Mouse (Mus musculus): ENCODE data around the gene Padi4.
A peak's percentile ranks its signal among the peaks of the same experiment; 100 is the strongest.

Padi4 gene

DNA sequence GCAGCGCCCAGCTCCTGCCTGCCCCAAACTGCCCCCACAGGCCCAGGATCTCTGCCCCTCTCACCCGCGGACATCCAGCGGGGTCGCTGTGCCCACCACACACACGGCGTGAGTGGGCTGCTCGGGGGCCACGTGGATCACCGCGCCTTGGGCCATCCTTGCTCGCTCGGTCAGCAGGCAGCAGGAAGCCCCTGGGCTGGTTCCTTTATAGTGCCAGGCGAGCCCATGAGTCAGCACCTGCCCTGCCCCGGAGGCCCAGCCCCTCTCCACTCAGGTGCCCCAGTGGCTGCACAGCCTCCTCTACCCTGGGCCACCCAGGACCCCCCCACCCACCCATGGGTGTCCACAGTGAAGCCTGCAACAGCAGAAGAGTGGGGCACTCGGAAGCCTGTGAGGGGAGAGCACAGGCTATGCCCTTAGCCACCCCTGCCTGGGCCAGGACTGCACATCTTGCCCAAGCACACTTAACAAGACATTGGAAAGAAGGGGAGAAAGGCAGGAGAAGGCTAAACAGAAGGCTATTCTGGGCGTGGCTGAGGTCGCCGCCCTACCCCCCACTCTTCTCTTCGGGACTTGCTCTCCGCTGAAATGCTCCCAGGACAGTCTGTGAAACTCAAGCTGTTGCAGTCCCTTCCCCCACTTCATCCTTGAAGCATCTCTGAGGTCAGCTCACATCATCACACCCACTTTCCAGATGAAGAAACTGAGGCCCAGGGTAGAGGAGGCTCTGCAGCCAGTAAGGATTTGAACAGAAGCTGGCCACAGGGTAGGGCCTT lies at the start of gene Padi4:
Padi4 (minus strand) TSS at position 212 of the 776 bp plus-strand sequence.
- no peak for DNase-seq

GRCm38 (mm10) chr4:140821988-140822387 lies 48.0 kb upstream of the Padi4 start:
- peak; percentile 60 for DNase-seq

DNA sequence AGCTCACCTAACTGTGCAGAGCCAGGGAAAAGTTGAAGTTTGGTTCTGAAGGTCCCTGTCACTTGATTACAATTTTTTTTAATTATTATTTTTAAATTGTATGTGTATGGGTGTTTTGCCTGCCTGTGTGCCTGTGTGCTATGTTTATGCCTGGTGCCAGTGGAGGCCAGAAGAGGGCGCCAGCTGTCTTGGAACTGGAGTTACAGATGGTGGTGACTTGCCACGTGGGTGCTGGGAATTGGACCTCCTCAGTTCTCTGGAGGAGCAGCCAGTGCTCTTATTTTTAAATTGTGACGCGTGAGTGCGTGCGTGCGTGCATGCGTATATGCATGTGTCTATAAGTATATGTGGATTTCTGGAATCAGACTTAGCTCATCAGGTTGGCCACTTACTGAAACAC lies 43.4 kb upstream of the Padi4 start:
- DNase-seq = no peak

DNA sequence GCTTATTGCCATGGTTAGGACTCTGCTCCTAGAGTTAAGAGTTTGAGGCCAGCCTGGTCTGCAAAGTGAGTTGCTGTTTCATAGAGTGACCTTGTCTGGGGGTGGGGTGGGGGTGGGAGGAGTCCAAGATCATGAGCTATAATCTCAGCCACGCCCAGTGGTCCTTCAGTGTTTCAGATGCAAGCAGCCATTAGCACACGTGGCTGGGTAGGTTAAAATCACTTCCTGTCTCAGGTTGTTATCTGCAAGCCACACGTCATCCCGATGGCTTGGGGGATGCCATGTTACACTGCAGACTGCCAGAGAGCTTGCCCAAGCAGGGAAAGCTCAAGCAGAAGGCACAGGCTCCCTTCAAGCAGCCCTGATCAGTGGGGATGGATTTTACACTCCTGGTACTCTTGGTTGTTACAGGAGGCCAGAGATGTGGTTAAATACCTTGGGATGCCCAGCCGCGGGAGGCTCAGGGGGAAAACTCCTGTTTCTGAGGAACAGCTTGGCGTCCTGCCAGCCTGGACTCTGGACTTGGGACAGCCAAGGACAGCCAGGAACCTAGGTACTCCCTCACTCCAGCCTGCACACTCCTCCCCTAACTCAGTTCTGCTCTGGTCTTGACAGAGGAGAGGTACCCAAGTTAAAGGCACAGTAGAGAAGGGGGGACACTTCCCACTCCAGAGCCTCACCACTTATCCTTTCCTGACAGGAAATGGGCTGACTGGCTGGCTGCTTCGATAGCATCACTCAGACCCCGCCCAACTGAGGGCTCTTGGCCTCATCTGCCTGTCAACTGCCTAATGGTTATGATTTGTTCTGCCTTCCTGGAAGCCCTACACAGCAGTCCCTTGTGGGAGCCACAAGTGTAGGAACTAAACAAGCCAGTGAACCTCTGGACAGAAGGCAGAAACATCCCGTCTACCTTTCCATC lies 42.2 kb upstream of the Padi4 start:
- DNase-seq = peak; percentile 53

DNA sequence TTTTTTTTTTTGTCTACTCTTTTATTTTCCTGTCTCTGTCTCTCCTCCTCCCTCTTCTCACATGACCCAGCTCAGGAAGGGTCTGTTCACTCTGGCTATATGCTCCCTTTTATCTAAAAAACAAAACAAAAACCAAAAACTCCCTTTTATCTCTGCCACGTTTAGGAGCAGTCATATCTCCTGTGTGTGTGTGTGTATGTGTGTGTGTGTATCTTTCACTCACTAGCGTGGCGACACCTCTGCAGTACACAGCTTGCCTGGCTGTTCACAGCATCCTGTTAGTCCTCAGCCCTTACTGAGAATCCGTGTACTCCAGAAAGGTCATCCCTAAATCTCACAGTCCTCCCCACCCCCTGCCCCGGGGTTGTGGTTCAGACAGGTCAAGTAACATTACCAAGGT lies 41.5 kb upstream of the Padi4 start:
- DNase-seq = no peak

DNA sequence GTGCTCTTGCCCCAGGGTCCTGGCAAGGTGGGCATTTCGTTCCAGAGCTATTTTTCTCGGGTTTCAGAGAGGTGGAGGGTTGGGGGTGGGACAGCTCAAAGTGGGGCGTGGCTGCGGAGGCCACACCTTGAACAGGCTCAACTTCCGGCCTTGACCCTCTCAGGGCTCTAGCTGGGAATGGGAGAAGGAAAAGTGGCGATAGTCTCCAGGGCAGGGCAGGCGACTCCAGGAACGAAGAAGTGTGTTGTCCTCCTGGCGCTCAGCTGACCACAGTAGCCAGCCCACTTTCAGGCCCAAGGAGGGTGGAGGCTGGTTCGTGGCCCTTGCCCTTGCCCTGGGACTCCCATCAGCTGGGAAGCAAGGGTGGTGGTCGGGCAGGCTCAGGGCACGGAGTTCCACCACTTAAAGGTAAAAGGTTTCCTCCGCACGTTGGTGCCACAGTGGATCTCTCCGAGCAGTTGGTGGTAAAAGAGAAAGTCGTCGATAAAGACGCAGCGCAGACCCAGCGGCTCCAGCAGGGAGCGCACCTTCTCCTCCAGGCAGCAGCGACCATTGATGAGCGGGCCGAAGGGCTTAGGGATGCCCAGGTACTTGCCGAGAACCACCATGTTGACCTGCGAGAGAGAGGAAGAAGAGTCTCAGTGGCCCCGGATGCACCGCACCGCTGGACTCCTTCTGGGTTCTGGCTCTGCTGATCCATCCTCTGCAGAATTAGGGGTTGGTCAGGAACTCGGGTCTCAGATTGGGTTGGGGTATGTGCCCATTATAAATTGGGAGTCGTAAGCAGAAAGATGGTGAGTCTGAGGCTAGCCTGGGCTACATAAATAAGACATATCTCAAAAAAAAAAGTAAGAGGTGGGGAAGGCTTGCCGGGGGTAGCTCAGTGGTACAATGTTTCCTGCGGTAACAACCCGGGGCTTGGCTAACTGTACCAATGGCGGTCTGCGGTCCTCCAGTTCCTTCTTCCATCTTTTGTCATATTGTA lies 40.5 kb upstream of the Padi4 start:
- peak; percentile 49 for DNase-seq

DNA sequence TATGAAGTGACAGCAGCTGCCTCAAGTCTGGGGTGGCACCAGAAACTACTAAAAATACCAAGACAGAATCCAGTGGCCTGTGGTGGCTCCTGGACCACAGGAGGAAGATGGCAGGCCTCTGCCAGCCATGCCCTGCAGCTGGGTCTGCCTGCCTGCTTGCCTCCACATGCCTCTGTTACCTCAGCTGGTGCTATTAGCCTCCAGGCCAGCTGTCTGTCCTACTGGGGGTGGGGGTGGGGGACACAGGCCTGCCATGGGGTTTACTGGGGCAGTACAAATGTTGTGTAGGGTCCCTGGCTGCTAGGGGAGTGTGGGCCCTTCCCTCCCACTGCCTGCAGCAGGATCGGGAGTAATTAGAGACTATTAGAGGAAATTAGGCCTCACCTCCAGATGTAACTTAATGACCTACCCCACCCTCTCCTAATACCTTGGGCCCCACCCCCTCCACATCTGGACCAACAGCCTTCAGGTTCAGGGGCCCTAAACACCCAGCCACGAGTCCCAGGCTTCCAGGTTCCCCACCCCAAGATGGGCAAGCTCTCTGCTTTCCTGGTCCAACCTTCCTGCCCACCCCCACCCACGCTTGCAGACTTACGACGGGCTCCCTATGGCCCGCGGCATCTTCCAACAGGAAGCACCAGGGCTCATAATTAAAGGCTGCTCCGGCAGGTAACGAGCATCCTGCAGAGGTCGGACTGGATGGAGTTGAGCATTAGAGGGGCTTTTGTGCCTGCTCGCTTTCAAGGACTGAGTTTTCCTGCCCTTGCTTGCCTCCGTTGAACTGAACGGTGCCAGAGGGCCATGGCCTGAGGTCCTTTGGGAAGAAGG lies 39.5 kb upstream of the Padi4 start:
- no peak for DNase-seq

- no peak for DNase-seq
These were observed 38.6 kb upstream of the Padi4 start for GRCm38 (mm10) chr4:140812609-140813008.

DNA sequence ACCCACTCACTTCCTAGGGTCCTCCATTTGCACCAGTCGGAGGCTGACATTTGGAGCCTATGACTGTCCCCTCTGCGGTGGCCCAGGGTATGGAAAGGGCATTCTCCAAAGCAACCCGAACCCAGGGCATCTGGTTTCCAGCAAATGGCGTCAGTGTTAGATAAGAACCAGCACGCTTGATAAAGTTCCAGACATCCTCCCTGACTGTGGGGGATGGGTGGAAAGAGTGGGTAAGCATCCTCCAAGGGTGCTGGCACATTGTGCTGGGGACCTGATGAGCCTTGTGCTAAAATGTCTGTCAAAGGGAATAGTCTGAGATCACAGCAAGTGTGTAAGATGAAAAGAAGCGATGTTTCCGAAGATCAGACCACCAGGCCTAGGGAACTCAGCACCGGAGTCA lies 38.2 kb upstream of the Padi4 start:
- no peak for DNase-seq

DNA sequence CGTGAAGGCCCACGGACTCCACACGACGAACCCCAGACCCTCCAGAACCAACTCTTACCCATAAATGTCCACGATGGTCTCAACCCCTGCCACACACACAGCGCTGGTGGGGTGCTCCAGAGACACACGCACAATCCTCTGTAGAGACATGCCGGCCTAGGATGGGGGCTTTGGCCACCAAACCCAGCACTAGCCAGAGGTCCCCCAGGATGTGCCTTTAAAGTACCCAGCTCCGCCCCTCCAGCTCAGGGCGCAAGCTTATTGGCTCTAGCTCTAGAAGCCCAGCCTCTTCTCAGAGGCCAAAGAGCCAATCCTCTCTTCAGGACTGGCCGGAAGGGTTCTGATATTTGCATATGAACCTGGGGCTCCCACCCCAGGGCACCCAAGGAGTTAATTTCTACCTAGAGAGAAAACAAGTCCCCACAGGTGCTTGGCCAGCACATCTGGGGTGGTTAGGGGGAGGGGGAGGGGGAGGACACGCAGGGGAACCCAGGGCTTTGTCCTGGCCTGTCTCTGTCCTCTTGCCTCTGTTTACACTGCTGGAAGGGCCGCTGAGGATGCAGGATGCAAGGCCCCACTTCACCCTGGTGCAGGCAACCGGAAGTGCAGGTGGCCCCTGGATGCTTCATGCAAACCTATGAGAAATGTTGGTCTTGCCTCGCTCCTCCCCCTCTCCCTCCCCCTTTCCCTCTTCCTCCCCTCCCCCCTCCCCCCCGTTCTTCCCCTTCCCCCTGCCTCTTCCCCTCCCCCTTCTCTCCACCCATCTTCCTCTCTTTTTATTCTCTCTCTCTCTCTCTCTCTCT lies 36.6 kb upstream of the Padi4 start, which contains the start of gene Padi3:
Padi3 (minus strand) TSS at position 191 of the 803 bp plus-strand sequence.
- no peak for DNase-seq

DNA sequence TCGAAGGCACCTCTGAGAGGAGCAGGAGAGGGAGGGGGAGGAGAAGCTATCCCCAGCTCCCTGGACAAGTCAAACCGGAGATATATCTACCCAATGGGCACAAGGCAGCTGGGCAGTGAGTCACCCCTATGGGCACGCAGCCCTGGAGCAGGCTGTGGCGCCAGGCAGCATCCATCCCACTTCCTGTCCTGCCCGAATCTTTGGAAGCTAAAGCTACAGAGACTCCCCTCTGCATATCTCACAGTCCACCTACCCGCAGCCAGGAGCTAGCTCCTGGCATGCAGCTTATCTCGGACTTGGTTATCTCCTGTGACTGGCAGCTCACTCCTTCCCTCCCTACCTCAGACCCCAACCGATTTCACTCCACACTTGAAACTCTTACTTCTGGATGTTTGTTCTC lies 35.1 kb upstream of the Padi4 start:
- no peak for DNase-seq

- DNase-seq = no peak
These were observed 30.6 kb upstream of the Padi4 start for GRCm38 (mm10) chr4:140804601-140805000.

GRCm38 (mm10) chr4:140801364-140801763 lies 27.3 kb upstream of the Padi4 start:
- DNase-seq = no peak

- no peak for DNase-seq
These were observed 22.8 kb upstream of the Padi4 start for GRCm38 (mm10) chr4:140796786-140797185.

DNA sequence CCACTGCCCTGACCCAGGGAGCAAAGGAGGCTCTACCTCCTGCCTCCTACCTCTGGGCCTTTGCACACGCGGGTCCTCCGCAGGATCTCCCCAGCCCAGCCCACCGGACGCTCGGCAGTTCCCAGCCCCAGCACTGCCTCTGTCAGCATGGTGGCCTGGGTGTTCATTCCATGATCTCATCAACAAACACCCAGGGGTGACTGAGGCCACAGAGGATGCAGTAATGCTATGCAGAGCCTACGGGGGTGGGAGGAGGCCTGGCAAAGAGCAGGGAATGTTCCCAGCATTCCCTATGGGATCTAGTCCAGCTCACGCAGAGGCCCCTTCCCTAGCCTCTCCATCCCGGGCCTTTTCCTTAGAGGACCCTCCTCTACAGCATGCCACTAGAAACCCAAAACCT lies 20.6 kb upstream of the Padi4 start:
- DNase-seq = peak; percentile 49

DNA sequence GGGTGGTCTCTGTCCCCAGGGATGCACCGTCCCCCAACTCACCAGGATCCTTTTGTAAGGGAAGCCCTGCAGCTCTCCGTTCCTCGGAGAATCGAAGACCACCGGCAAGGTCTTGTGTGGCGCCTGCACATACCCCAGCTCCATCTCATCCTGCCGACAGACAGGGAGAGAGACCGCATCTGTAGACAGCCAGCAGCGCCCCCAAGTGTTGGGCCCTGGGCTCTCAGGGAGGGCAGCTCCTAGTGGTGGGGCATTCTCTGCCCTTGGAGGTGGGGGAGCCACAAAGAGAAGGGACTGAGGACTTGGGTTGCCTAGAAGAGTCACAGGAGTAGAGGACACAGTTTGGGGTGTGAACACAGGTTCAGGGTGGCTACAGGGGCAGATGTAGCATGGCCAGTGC lies 19.8 kb upstream of the Padi4 start:
- DNase-seq = no peak

DNA sequence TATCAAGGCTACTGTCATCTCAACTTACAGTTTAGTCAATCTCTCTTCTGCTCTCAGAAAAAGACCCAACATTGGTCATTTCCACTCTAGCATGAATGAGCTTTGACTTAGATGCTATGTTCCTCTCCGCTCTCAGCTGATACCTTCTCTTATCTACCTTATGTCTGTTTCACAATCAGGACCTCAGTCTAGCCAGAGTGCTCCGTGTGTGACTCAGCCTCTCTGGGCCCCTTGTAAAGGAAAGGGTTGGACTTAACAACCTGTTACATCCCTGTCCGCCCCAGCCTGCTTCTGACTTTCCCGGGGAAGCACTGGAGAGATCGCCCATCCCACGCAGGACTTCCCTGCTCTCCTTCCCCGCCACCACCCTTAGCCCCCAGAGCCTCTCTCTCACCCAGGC lies 18.5 kb upstream of the Padi4 start:
- no peak for DNase-seq

- no peak for DNase-seq
These were observed 17.0 kb upstream of the Padi4 start for GRCm38 (mm10) chr4:140791071-140791470.

- DNase-seq = no peak
These were observed 15.9 kb upstream of the Padi4 start for GRCm38 (mm10) chr4:140789983-140790382.

DNA sequence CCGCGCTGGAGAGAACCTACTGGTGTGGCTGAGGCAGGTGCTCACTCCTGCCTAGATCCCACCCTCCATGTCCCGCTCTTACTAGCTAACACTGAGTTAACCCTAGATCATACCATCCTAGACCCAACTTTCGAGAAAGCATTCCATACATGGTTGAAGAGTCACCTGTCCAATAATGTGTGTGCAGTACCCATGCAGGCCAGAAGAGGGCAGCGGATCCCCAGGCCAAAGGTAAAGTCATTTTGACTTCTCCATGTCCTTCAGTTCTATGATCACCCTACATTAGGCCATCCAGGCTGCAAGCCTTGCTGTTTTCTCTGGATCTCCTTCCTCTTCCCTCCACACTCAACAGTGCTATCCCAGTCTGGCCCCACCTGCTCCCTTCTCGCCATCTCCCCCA lies 14.9 kb upstream of the Padi4 start:
- peak; percentile 79 for DNase-seq

GRCm38 (mm10) chr4:140788264-140788663 lies 14.2 kb upstream of the Padi4 start:
- DNase-seq = no peak
